Mouse (Mus musculus): ENCODE measurements at regions not wholly inside any gene's neighbourhood (a gene's known extent, or its start where the extent isn't known, plus 50 kb on each side); places are given as distances from the start of the nearest gene placed in this dataset.

- 77% methylated on average over 3 of the region's 3 CpGs for WGBS
- Histone ChIP-seq H3K4me3 (replicated peaks; ENCODE audit: control insufficient read depth, low read depth, low read length) (no peak overlapping the region), H3K27ac (ENCODE audit: control insufficient read depth, insufficient read depth, low read depth, low read length, poor library complexity) (no peak overlapping the region), H3K4me1 (ENCODE audit: control insufficient read depth, insufficient read depth, low read length) (no peaks in the 10 kb centered on the region)
- TF ChIP-seq CTCF (IDR thresholded peaks at IDR 0.05; ENCODE audit: control insufficient read depth, insufficient read depth, low read length) (no peak), POLR2A (IDR thresholded peaks at IDR 0.05; ENCODE audit: borderline replicate concordance, control insufficient read depth, low read depth, low read length) (no peak)
Measured at GRCm38 (mm10) chr3:18929105-18929492, 699.4 kb downstream of the 1700064H15Rik start.

- H3K4me3 ChIP-seq (replicated peaks; ENCODE audit: control insufficient read depth, low read depth, low read length), result no peak overlapping the region
- WGBS, result 69% methylated on average over 13 of the region's 13 CpGs
- H3K27ac ChIP-seq (ENCODE audit: control insufficient read depth, insufficient read depth, low read depth, low read length, poor library complexity), result no peak overlapping the region
- TF ChIP-seq CTCF (IDR thresholded peaks at IDR 0.05; ENCODE audit: control insufficient read depth, insufficient read depth, low read length) (no peak), POLR2A (IDR thresholded peaks at IDR 0.05; ENCODE audit: borderline replicate concordance, control insufficient read depth, low read depth, low read length) (no peak)
- H3K4me1 ChIP-seq (ENCODE audit: control insufficient read depth, insufficient read depth, low read length), result no peaks in the 10 kb centered on the region
Measured at GRCm38 (mm10) chr3:18932983-18933726, 695.3 kb downstream of the 1700064H15Rik start.

GRCm38 (mm10) chr3:18934891-18935290 is 693.6 kb downstream of the 1700064H15Rik start:
- Histone ChIP-seq H3K27ac (ENCODE audit: control insufficient read depth, insufficient read depth, low read depth, low read length, poor library complexity) (no peak overlapping the region), H3K4me3 (replicated peaks; ENCODE audit: control insufficient read depth, low read depth, low read length) (no peak overlapping the region), H3K4me1 (ENCODE audit: control insufficient read depth, insufficient read depth, low read length) (no peaks in the 10 kb centered on the region)
- WGBS, result 83% methylated on average over 2 of the region's 2 CpGs
- no peak for TF ChIP-seq POLR2A (IDR thresholded peaks at IDR 0.05; ENCODE audit: borderline replicate concordance, control insufficient read depth, low read depth, low read length)
- no peak for TF ChIP-seq CTCF (IDR thresholded peaks at IDR 0.05; ENCODE audit: control insufficient read depth, insufficient read depth, low read length)

- no peak for TF ChIP-seq CTCF (IDR thresholded peaks at IDR 0.05; ENCODE audit: control insufficient read depth, insufficient read depth, low read length)
- TF ChIP-seq POLR2A (IDR thresholded peaks at IDR 0.05; ENCODE audit: borderline replicate concordance, control insufficient read depth, low read depth, low read length), result no peak
- WGBS, result 81% methylated on average over 20 of the region's 20 CpGs
- Histone ChIP-seq H3K4me1 (ENCODE audit: control insufficient read depth, insufficient read depth, low read length) (no peaks in the 10 kb centered on the region), H3K4me3 (replicated peaks; ENCODE audit: control insufficient read depth, low read depth, low read length) (no peak overlapping the region), H3K27ac (ENCODE audit: control insufficient read depth, insufficient read depth, low read depth, low read length, poor library complexity) (no peak overlapping the region)
Measured at GRCm38 (mm10) chr3:18937333-18938122, 690.9 kb downstream of the 1700064H15Rik start.

- Histone ChIP-seq H3K4me1 (ENCODE audit: control insufficient read depth, insufficient read depth, low read length) (no peaks in the 10 kb centered on the region), H3K4me3 (replicated peaks; ENCODE audit: control insufficient read depth, low read depth, low read length) (no peak overlapping the region), H3K27ac (ENCODE audit: control insufficient read depth, insufficient read depth, low read depth, low read length, poor library complexity) (no peak overlapping the region)
- TF ChIP-seq POLR2A (IDR thresholded peaks at IDR 0.05; ENCODE audit: borderline replicate concordance, control insufficient read depth, low read depth, low read length), result no peak
- 79% methylated on average over 11 of the region's 11 CpGs for WGBS
Measured at GRCm38 (mm10) chr3:18941301-18942177, 686.9 kb downstream of the 1700064H15Rik start.

GRCm38 (mm10) chr3:18960341-18960740 is 668.1 kb downstream of the 1700064H15Rik start:
- Histone ChIP-seq H3K27ac (ENCODE audit: control insufficient read depth, insufficient read depth, low read depth, low read length, poor library complexity) (no peak overlapping the region), H3K4me1 (ENCODE audit: control insufficient read depth, insufficient read depth, low read length) (no peaks in the 10 kb centered on the region), H3K4me3 (replicated peaks; ENCODE audit: control insufficient read depth, low read depth, low read length) (no peak overlapping the region)
- WGBS, result 64% methylated on average over 1 of the region's 1 CpGs
- TF ChIP-seq CTCF (IDR thresholded peaks at IDR 0.05; ENCODE audit: control insufficient read depth, insufficient read depth, low read length) (no peak), POLR2A (IDR thresholded peaks at IDR 0.05; ENCODE audit: borderline replicate concordance, control insufficient read depth, low read depth, low read length) (no peak)

GRCm38 (mm10) chr3:18988662-18989061 is 639.8 kb downstream of the 1700064H15Rik start:
- Histone ChIP-seq H3K27ac (ENCODE audit: control insufficient read depth, insufficient read depth, low read depth, low read length, poor library complexity) (no peak overlapping the region), H3K4me1 (ENCODE audit: control insufficient read depth, insufficient read depth, low read length) (no peaks in the 10 kb centered on the region), H3K4me3 (replicated peaks; ENCODE audit: control insufficient read depth, low read depth, low read length) (no peak overlapping the region)
- TF ChIP-seq CTCF (IDR thresholded peaks at IDR 0.05; ENCODE audit: control insufficient read depth, insufficient read depth, low read length) (no peak), POLR2A (IDR thresholded peaks at IDR 0.05; ENCODE audit: borderline replicate concordance, control insufficient read depth, low read depth, low read length) (no peak)
- 71% methylated on average over 3 of the region's 3 CpGs for WGBS

All from bone marrow, adult 2 months (tissue).